Mouse (Mus musculus) cerebellum, postnatal 25 days (tissue): ENCODE data around the gene Erbin.

ENCODE experiments used
- DNase-seq, 2 experiments: peaks; one replicate each; pipeline ENCODE4 v3.0.0; 2021; ENCODE audit warnings: mixed read lengths in 2 of 2

Gene Erbin

DNA sequence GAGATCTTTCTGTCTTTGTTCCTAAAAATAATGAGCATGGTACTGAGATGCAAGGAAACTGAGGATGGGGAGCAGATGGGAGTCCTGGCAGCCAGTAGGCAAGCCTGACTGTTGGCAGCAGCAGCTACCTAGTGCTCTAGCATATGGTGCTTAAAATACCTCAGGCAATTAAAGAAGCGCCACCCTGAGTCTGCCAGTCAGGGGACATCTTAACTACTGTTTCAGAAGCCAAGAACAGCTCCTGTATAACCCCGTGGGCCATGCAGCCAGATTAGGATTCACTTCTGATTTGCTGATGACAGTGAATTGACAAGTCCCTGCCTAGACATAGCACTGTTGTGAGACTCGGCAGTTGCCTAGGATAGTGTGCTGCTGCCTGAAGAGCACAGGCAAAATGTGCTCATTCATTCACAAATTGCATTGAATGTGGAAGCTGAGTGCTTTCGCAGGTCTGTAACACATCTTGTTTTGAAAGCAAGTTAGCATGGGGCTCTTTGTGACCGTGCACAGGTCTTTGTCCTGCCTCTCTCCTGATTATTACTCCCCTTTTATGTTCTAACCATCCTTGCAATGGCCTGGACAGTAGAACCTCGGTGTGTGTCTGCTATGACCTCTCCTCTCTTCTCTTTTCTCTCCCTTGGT, 114.0 kb downstream of the Erbin start:
- peak; percentile 68 to 79 for DNase-seq

DNA sequence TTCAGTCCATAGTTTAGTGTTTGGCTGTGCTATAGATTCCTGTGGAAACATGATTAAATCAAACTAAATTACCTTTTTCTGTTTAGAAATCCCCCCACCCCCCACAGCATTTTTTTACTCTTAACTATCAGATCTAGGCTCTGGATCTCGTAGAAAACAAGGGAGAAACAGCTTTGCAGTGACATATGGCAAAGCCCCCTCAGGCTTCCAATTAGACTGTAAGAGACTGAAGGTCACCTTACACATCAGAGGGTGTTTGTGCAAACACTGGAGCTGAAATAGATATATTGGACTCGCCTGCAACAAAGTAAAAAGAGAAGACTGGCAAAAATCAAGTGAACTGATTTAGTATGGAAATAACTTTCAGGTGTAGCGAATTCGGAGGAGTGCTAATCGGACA, 116.6 kb downstream of the Erbin start:
- no peak for DNase-seq

DNA sequence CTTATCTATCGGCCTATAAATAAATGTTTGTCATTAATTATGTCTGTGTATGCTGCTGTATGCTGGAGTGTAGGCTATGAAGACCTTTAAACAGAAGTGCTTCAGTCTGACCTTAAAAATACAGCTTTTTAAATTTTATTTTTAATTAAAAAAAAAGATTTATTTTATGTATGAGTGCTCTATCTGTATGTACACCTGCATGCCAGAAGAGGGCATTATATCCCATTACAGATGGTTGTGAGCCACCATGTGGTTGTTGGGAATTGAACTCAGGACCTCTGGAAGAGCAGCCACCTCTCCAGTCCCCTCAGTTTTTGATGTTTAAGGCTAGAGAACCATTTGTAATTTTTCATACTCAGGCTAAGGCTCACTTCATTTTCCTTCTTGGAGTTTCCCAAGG, 119.3 kb downstream of the Erbin start:
- DNase-seq: no peak

DNA sequence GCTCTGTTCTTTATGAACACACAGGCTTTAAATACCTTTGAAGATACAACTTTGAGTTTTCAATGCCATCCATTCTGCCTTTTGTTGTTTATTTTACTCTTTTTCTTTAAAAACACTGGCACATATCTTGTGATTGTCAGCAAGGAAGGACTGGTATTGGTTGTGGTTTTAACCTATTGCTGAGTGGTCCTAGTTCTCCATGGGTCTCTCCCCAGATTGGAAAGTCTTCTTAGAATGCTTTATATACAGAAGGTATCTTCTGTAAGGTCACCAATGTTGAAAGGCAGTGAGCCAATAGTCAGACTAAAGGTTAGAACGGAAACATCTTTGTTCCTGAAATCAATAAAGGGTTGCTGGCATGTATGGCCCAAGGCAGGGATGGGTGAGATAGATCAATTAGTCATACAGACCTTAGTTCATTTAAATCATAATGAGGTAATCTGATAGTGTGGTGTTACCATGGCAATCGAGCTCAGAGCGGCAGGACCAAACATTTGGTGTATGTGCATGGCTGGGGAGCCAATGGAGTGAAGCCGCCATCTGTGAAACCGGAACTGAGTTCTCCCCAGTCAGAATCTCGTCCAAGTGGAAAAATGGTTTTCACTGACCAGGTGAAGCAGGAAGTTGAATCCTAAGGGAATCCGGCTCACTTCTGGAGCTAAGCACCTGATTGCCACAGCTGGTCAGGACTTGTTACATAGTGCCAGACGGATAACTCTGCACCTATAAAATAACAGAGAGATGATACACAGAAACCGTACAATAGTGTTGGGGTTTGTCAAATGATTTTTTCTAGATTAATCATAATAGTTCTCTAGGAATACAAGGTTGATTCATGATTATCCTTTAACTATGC, 125.4 kb downstream of the Erbin start:
- DNase-seq: no peak

DNA sequence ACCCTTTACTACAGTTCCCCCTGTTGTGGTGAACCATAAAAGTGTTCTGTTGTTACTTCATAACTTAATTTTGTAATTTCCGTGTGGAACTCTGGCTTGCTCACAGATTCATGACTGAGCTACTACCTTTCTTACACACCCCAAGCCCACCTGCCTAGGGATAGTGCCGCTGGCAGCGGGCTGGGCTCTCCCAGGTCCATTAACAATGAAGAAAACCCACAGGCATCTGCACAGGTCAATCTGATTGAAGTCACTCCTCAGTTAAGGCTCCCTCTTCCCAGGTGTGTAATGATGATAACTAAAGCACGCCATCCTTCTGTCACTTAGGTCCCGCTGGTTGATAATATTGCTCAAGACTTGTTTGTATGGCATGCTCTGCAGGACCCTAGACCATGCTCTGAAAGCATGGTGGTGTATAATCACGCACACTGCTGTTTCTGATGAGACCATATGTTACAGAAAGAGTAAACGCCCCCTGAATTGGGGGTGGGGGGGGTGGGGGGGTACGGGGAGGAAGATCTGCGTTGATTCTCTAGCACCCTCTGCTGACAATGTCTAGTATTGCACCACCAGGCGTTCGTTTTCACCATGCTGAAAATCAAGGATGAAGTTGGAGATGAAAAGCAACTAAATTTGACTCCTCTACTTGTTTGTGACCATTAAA, 140.3 kb downstream of the Erbin start:
- peak in 1 of 2 experiments; percentile 53 for DNase-seq

DNA sequence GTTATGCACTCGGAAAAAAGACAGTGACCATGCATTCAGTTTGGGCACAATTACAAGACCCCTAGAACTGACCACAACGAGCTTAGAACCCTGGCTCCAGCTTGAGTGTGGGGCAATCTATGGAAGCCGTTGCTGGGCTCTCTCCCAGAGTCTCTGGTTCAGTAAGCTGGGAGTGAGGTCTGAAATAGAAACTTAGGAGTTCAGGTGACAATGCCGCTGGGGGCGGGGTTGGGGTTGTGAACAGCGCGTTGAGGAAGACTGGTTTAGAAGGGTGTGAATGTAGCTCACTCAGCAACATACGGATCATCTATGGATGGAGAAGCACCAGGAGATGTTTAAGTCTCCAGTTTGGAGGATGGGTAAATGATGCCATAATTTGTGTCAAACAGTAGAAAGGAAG, 143.2 kb downstream of the Erbin start:
- no peak for DNase-seq

DNA sequence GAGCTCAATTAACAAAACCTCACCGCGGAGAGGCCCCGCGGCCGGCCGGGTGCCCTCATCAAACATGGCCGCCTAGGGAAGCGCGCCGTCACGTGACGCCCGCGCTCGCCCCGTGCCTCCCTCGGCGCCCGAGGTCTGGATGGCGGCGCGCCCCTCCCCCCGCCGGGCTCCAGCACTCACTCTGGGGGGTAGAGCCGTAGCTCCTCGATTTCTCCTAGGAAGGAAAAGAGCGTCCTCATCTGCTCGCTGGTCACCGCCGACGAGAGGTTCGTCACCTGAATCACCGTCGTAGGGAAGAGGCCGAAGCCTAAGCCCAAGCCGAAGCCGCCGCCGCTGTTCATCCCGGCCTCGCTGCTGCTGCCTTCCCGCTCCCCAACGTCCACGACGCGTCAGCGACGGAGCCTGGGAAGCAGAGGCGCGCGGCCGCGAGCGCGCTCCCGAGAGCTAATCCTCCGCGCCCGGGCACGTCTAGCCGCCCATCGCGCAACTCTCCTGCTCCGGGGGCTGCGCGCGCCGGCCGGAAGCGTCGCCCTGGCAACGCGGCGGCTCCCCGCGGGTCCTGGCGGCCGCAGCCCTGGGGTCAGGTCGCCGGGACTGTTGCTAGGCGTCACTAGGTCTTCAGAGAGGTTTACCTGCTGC, 146.1 kb downstream of the Erbin start, which contains the start of gene Srek1:
Gene Srek1, minus strand, starts transcription at position 490 of the 639 bp plus-strand sequence.
- peak; percentile 97 for DNase-seq

DNA sequence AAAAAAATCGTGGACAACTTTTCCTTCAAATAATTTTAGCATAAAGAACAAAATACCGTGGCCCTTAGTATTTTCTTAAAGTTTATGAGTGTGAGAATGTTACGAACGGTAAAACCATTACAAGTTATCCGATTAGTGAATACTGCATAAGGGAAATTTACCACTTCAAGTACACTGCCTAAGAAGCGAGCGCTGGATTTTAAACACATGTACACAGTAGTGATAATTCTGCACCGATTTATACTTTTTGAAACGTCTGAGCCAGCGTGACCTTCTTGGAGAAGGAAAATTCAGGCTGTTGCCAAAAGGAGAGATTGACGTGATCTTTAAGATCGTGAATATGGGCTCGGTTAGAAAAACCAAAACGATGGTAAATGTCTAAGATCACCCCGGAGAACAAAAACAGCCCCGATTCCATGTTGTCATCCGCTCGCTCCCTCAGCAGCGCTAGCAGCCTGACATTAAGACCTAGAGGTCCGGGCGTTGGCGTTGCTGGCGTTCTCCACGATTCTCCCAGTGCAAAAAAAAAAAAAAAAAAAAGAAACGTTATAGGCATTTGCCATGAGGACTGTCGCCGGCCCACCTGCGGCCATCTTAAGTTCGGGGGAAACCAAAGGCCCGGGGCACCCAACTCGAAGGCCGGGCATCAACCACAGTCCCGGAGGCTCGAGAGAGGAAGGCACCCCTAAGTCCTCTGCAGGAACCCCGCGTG, 146.8 kb downstream of the Erbin start:
- DNase-seq: no peak

DNA sequence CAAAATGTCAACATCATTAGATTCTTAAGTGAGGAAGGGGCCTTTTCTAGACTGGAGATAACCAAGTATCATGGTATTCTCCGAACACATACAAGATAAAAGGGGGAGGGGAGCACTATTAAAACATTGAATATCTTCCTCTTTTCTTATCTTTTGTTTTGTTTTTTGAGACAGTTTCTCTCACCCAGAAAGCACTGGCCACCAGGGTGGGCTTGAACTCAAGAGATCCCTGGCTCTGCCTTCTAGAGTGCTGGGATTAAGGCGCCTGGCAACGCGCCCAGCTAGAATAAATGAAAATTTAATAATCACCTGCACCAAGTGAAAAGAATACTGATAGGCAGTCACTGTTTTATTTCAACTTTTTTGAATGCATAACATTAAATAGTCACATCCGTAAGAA, 147.4 kb downstream of the Erbin start:
- DNase-seq: peak in 1 of 2 experiments; percentile 43

DNA sequence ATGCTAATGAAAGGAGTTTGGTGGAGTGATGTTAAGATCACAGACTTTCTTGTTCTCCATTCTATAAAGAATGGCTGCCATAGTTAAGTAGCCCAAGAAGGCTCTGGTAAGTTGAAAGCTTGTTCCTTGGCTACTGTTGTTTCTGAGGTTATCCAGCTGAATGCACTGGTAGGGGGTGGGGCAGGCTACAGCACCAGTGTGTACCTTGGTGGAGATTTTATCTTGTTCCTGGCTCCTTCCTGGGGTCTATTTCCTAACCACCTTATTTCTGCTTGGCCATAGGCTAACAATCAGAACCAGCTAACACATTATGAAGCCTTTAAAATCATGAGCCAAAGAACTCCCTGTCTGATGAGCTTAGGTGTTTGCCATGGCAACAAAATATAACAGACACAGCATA, 149.5 kb downstream of the Erbin start:
- no peak for DNase-seq
